Comparison of ENCODE assay signal across 8 mouse cellular contexts in genomic region chr15:81190011-81190629, GRCm38 (mm10). TPM values are rescaled to one million over a fixed set of nuclear protein-coding genes. Genes with fewer than 3 reads are reported as not detected.
DNase-seq lines count a peak whose midpoint lies in the region; ATAC-seq and TF ChIP-seq lines count a peak whose summit lies in the region.

No protein-coding gene starts in this region.

- under 1% methylated on average over 31 of the region's 46 CpGs for WGBS in hindbrain, embryonic 11.5 days
- under 1% methylated on average over 45 of the region's 46 CpGs for WGBS in liver, embryonic 13.5 days (ENCODE audit: insufficient replicate concordance)

- no peak overlapping the region for H3K27ac ChIP-seq in ES-Bruce4 (ENCODE audit: insufficient read depth, low read length)
- H3K27ac ChIP-seq in hindbrain, embryonic 11.5 days (ENCODE audit: low read depth, low read length), result peak overlapping the region; percentile 85
- peak overlapping the region; percentile 5; the same call in 1 of the 2 replicates for H3K27ac ChIP-seq in liver, embryonic 13.5 days

- ATAC-seq in hindbrain, embryonic 11.5 days (ENCODE audit: low FRiP score), result peak; percentile 83
- peak; percentile 8; the same call in 1 of the 2 replicates for ATAC-seq in liver, embryonic 13.5 days (ENCODE audit: low read depth)

- H3K9ac ChIP-seq in ES-Bruce4 (ENCODE audit: low read depth, poor library complexity, severe bottlenecking), result peak overlapping the region; percentile 70
- peak overlapping the region; percentile 89 for H3K9ac ChIP-seq in hindbrain, embryonic 11.5 days (ENCODE audit: low read depth, low read length)
- H3K9ac ChIP-seq in liver, embryonic 13.5 days, result peak overlapping the region; percentile 87

- TF ChIP-seq POLR2A in ES-Bruce4 (IDR thresholded peaks at IDR 0.05; ENCODE audit: insufficient read depth, low read length), result no peak

- H3K4me1 ChIP-seq in ES-Bruce4 (ENCODE audit: control insufficient read depth, insufficient read depth, low read length), result no peaks in the 10 kb centered on the region
- H3K4me1 ChIP-seq in hindbrain, embryonic 11.5 days (replicated peaks; ENCODE audit: control insufficient read depth, insufficient read depth, low read length), result peaks cover 4% of the 10 kb centered on the region; the same call in 1 of the 2 replicates
- H3K4me1 ChIP-seq in liver, embryonic 13.5 days (replicated peaks), result peaks cover 31% of the 10 kb centered on the region

- H3K27me3 ChIP-seq in ES-Bruce4 (ENCODE audit: control insufficient read depth, insufficient read depth, low read length, poor library complexity, severe bottlenecking), result no peaks in the 10 kb centered on the region
- no peaks in the 10 kb centered on the region for H3K27me3 ChIP-seq in hindbrain, embryonic 11.5 days (ENCODE audit: control insufficient read depth, insufficient read depth, low read length)
- no peaks in the 10 kb centered on the region for H3K27me3 ChIP-seq in liver, embryonic 13.5 days

- TF ChIP-seq EP300 in ES-Bruce4 (IDR thresholded peaks at IDR 0.05; ENCODE audit: insufficient read depth, low read depth, low read length), result no peak

- TF ChIP-seq CTCF in ES-Bruce4 (IDR thresholded peaks at IDR 0.05; ENCODE audit: low read depth, low read length), result no peak

- H3K36me3 ChIP-seq in ES-Bruce4 (ENCODE audit: control insufficient read depth, insufficient read depth, low read length, poor library complexity, severe bottlenecking), result no peaks in the 10 kb centered on the region
- H3K36me3 ChIP-seq in hindbrain, embryonic 11.5 days (ENCODE audit: control insufficient read depth, insufficient read depth, low read length), result no peaks in the 10 kb centered on the region; the same call in 1 of the 2 replicates
- H3K36me3 ChIP-seq in liver, embryonic 13.5 days, result no peaks in the 10 kb centered on the region

- peak overlapping the region; percentile 66 for H3K4me2 ChIP-seq in hindbrain, embryonic 11.5 days (replicated peaks; ENCODE audit: low read depth, low read length)
- H3K4me2 ChIP-seq in liver, embryonic 13.5 days, result peak overlapping the region; percentile 99

- no peaks in the 10 kb centered on the region for H3K9me3 ChIP-seq in ES-Bruce4 (replicated peaks; ENCODE audit: control insufficient read depth, insufficient read depth, low read length, poor library complexity, severe bottlenecking)
- no peaks in the 10 kb centered on the region for H3K9me3 ChIP-seq in hindbrain, embryonic 11.5 days (ENCODE audit: control insufficient read depth, low read length)
- H3K9me3 ChIP-seq in liver, embryonic 13.5 days (replicated peaks), result no peaks in the 10 kb centered on the region

- DNase-seq in kidney, adult 18-20 months, result peak; percentile 40
- DNase-seq in kidney, postnatal 10 days, result no peak
- peak; percentile 44 for DNase-seq in cerebellum, adult 8-10 months
- DNase-seq in hindbrain, embryonic 11.5 days (ENCODE audit: low spot score), result no peak
- DNase-seq in liver, embryonic 13.5 days, result peak; percentile 20
- DNase-seq in right cerebral cortex, postnatal 4 days, result peak; percentile 27
- no peak for DNase-seq in frontal cortex, postnatal 25 days (ENCODE audit: low spot score in 2 of 2)

- H3K4me3 ChIP-seq in ES-Bruce4 (ENCODE audit: low read depth, low read length), result peak overlapping the region; percentile 85
- peak overlapping the region; percentile 93 for H3K4me3 ChIP-seq in hindbrain, embryonic 11.5 days (ENCODE audit: low read depth, low read length)
- peak overlapping the region; percentile 88 for H3K4me3 ChIP-seq in liver, embryonic 13.5 days (replicated peaks)

RNA-seq across cellular contexts. Expression of gene Mrtfa, which starts 0.4 kb away (rescaled TPM):
- 18.4 and 21.9 TPM in 2 replicates for polyA plus RNA-seq in ES-Bruce4 (2011; ENCODE audit: insufficient read depth, insufficient read length, low read depth, missing spikeins)
- 19.6 and 31.9 TPM in 2 replicates for polyA plus RNA-seq in hindbrain, embryonic 11.5 days (2014; fragmentation: Nextera tagmentation; extraction: Ambion mirVana)
- 3.9 and 4.9 TPM in 2 replicates for polyA plus RNA-seq in liver, embryonic 13.5 days (2015; fragmentation: Nextera tagmentation; extraction: Ambion mirVana)

RNA-seq across cellular contexts. Expression of gene Mchr1, which starts 45.2 kb away (rescaled TPM):
- not detected in 2 replicates for polyA plus RNA-seq in ES-Bruce4 (2011; ENCODE audit: insufficient read depth, insufficient read length, low read depth, missing spikeins)
- 0.09 and 0.59 TPM in 2 replicates for polyA plus RNA-seq in hindbrain, embryonic 11.5 days (2014; fragmentation: Nextera tagmentation; extraction: Ambion mirVana)
- polyA plus RNA-seq in liver, embryonic 13.5 days (2015; fragmentation: Nextera tagmentation; extraction: Ambion mirVana), result 0.05 and 0.10 TPM in 2 replicates

Comparison
In these comparisons a context has a peak if more than half of its experiments do, and no peak if none do; other contexts are left out.
1. DNase-seq: peak in kidney, adult 18-20 months (single experiment), cerebellum, adult 8-10 months (single experiment), liver, embryonic 13.5 days (single experiment) and right cerebral cortex, postnatal 4 days (single experiment); none in kidney, postnatal 10 days (single experiment), hindbrain, embryonic 11.5 days (single experiment) and frontal cortex, postnatal 25 days (0 of 2).
2. Peak in every context shown above with its lines, with median percentiles within 50 percentile points of each other: H3K4me3 ChIP-seq and H3K9ac ChIP-seq.